Mouse (Mus musculus): ENCODE data around the gene Thap8. TPM values are rescaled to one million over a fixed set of nuclear protein-coding genes. Genes with fewer than 3 reads are reported as not detected.
A peak's percentile ranks its signal among the peaks of the same experiment; 100 is the strongest.

Gene Thap8
- polyA plus RNA-seq, 1 experiment = not detected

DNA sequence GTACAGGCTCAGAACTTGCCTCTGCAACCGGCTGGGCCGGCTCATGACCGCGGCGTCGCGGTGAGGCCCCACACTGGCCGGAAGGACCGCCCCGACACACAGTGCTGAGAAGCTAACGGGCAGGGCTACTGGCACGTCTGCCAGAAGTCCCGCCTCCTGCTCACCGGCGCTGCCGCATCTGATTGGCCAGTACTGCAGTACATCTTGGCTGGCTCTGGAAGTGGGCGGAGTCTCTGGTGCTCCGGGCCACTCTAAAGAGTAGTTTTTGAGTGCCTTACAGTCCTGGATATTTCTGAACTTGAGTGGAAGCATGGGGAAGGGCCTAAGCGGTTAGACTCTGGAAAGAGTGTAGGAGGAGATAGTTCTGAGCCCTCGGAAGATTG is 42.4 kb downstream of the Thap8 start:
- Histone ChIP-seq H3K4me3 (replicated peaks) (peak overlapping the region; percentile 82), H3K36me3 (ENCODE audit: control insufficient read depth) (no peaks in the 10 kb centered on the region; the same call in 1 of the 2 replicates), H3K27me3 (ENCODE audit: control insufficient read depth) (peaks cover 3% of the 10 kb centered on the region), H3K9me3 (ENCODE audit: control insufficient read depth, low read length) (0 out of 2 replicates have a peak, but pooled peaks cover 3% of the 10 kb centered on the region), H3K4me1 (ENCODE audit: control insufficient read depth) (peaks cover 34% of the 10 kb centered on the region)
- TF ChIP-seq GATA1 (IDR thresholded peaks at IDR 0.05; ENCODE audit: low read length) (no peak), TAL1 (IDR thresholded peaks at IDR 0.05; ENCODE audit: low read length) (no peak)

DNA sequence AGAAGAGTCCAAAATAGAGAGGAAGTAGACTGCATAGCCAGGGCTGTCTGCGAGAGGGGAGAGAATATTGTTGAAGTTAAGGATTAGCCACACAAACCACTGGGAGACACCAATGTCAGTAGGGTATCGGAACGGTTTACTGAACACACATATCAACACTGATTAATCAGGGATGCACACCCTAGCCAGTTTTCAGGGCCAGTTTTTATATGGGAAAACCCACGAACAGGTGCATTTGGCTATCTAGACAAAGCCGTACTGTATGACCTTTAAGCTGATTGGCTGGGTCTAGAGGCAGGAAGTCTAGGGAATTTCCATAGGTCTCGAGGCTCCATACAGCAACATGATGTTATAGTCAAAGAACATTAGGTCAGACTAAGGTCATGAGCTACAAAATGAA is 43.0 kb downstream of the Thap8 start:
- TF ChIP-seq TAL1 (IDR thresholded peaks at IDR 0.05; ENCODE audit: low read length) (no peak), GATA1 (IDR thresholded peaks at IDR 0.05; ENCODE audit: low read length) (no peak)
- Histone ChIP-seq H3K27me3 (ENCODE audit: control insufficient read depth) (peaks cover 3% of the 10 kb centered on the region), H3K9me3 (ENCODE audit: control insufficient read depth, low read length) (0 out of 2 replicates have a peak, but pooled peaks cover 3% of the 10 kb centered on the region), H3K4me1 (ENCODE audit: control insufficient read depth) (peaks cover 34% of the 10 kb centered on the region), H3K36me3 (ENCODE audit: control insufficient read depth) (no peaks in the 10 kb centered on the region; the same call in 1 of the 2 replicates), H3K4me3 (replicated peaks) (peak overlapping the region; percentile 82)

DNA sequence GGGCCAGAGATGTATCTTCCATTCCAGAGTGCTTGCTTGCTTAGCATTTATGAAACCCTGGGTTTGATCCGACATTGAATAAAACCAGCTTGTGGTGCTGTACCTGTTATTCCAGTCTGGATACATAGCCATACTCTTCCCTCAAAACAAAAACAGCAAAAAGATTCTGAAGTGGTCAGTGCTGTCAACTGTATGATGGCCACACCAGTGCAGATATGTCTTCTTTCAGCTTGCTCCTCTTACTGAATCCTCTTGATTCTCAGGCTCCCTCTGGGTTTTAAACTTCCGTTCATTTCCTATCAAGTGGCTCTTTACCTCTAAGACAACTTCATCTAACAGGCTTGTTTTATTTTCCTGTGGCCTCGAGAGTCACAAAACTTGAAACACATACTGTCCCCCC is 43.9 kb downstream of the Thap8 start, which contains the start of gene Sdhaf1:
Gene Sdhaf1, minus strand, starts transcription at position 101 of the 400 bp plus-strand sequence.
- H3K4me1 ChIP-seq (ENCODE audit: control insufficient read depth) = peaks cover 34% of the 10 kb centered on the region
- TF ChIP-seq GATA1 (IDR thresholded peaks at IDR 0.05; ENCODE audit: low read length) = no peak
- TF ChIP-seq TAL1 (IDR thresholded peaks at IDR 0.05; ENCODE audit: low read length) = no peak
- H3K9me3 ChIP-seq (ENCODE audit: control insufficient read depth, low read length) = 0 out of 2 replicates have a peak, but pooled peaks cover 3% of the 10 kb centered on the region
- no peaks in the 10 kb centered on the region for H3K36me3 ChIP-seq (ENCODE audit: control insufficient read depth)
- peak within 1 kb of the TSS; percentile 82 for H3K4me3 ChIP-seq (replicated peaks)
- peaks cover 3% of the 10 kb centered on the region for H3K27me3 ChIP-seq (ENCODE audit: control insufficient read depth)

DNA sequence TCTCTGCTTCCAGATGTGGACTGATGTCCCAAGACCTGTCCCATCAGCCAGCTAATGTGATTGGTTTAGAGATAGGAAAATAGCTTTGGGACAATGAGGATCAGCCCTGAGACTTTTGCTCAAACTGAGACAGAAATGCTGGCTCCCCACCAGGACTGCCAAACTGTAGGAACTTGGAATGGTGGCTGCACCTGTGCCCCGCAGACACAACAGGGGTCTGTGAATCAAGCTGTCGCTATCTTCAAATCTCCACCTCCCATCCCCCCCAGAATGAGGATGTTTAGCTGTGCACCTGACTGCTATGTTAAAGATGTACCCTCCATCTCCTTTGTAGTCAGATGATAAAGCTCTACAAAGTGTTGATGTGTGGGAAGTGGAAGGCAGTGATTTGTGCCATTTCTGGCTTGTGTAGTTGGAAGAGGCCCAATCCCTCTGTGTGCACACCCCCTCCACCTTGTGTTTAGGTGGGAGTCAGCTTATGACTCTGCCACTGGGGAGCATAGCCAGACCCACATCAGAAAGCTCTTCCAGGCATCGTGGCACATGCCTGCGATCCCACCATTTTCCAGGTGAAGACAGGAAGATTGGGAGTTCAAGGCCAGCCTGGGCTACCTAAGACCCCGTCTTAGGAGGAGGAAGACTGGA is 44.5 kb downstream of the Thap8 start:
- H3K36me3 ChIP-seq (ENCODE audit: control insufficient read depth) = no peaks in the 10 kb centered on the region
- peaks cover 34% of the 10 kb centered on the region for H3K4me1 ChIP-seq (ENCODE audit: control insufficient read depth)
- 0 out of 2 replicates have a peak, but pooled peaks cover 3% of the 10 kb centered on the region for H3K9me3 ChIP-seq (ENCODE audit: control insufficient read depth, low read length)
- no peak for TF ChIP-seq TAL1 (IDR thresholded peaks at IDR 0.05; ENCODE audit: low read length)
- no peak for TF ChIP-seq GATA1 (IDR thresholded peaks at IDR 0.05; ENCODE audit: low read length)
- H3K4me3 ChIP-seq (replicated peaks) = no peak overlapping the region
- peaks cover 3% of the 10 kb centered on the region for H3K27me3 ChIP-seq (ENCODE audit: control insufficient read depth)

DNA sequence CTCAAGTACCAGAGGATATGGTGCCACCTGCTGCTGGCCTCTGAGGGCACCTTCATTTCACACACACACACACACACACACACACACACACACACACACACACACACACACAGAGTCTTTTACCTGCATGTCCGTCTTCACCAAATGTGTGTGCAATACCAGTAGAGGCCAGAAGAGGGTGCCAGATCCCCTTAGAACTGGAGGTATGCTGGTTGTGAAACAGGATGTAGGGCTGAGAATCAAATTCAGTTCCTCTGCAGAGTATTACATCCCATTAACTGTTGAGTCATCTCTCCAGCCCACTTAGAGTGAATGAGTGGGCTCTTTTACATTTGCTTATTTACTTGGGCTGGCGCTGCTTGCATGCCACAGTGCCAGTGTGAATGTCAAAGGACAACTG is 45.5 kb downstream of the Thap8 start:
- no peak overlapping the region for H3K4me3 ChIP-seq (replicated peaks)
- H3K9me3 ChIP-seq (ENCODE audit: control insufficient read depth, low read length) = 0 out of 2 replicates have a peak, but pooled peaks cover 3% of the 10 kb centered on the region
- H3K4me1 ChIP-seq (ENCODE audit: control insufficient read depth) = peaks cover 26% of the 10 kb centered on the region
- peaks cover 6% of the 10 kb centered on the region for H3K27me3 ChIP-seq (ENCODE audit: control insufficient read depth)
- H3K36me3 ChIP-seq (ENCODE audit: control insufficient read depth) = no peaks in the 10 kb centered on the region
- TF ChIP-seq TAL1 (IDR thresholded peaks at IDR 0.05; ENCODE audit: low read length) = no peak
- no peak for TF ChIP-seq GATA1 (IDR thresholded peaks at IDR 0.05; ENCODE audit: low read length)

DNA sequence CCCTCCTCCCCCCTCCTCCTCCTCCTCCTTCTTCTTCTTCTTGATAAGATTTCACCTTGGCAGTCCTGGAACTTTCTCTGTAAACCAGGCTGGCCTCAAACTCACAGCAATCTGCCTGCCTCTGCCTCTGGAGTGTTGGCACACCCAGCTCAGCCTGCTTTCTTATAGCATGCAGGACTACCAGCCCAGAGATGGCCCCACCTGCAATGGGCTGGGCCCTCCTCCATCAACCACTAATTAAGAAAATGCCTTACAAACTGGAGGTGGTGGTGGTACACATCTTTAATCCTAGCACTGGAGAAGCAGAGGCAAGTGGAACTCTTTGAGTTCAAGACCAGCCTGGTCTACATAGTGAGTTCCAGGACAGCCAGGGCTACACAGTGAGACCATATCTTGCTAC is 46.5 kb downstream of the Thap8 start:
- Histone ChIP-seq H3K36me3 (ENCODE audit: control insufficient read depth) (no peaks in the 10 kb centered on the region), H3K9me3 (ENCODE audit: control insufficient read depth, low read length) (0 out of 2 replicates have a peak, but pooled peaks cover 3% of the 10 kb centered on the region), H3K4me3 (replicated peaks) (no peak overlapping the region), H3K4me1 (ENCODE audit: control insufficient read depth) (peaks cover 18% of the 10 kb centered on the region), H3K27me3 (ENCODE audit: control insufficient read depth) (peaks cover 8% of the 10 kb centered on the region)
- TF ChIP-seq TAL1 (IDR thresholded peaks at IDR 0.05; ENCODE audit: low read length) = no peak
- no peak for TF ChIP-seq GATA1 (IDR thresholded peaks at IDR 0.05; ENCODE audit: low read length)

DNA sequence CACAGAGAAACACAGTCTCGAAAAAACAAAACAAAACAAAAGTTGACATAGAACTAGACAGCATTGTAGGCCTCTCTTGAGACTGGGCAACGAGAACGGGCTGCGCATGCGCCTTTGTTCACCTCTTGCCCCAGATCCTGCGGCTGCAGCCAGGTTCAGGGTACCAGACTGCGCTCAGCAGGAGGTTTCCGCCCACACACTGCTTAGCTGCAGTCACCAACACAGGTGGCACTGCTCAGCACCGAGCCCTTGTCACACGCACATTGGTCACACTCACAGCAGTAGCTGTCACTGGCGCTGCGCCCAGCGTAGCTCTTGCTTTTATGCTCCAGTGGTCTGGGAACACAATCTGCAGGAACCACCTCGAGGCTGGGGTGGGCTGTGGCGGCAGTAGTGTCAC is 47.2 kb downstream of the Thap8 start:
- Histone ChIP-seq H3K27me3 (ENCODE audit: control insufficient read depth) (peaks cover 12% of the 10 kb centered on the region), H3K4me1 (ENCODE audit: control insufficient read depth) (peaks cover 10% of the 10 kb centered on the region), H3K4me3 (replicated peaks) (no peak overlapping the region), H3K36me3 (ENCODE audit: control insufficient read depth) (no peaks in the 10 kb centered on the region), H3K9me3 (ENCODE audit: control insufficient read depth, low read length) (0 out of 2 replicates have a peak, but pooled peaks cover 3% of the 10 kb centered on the region)
- no peak for TF ChIP-seq GATA1 (IDR thresholded peaks at IDR 0.05; ENCODE audit: low read length)
- no peak for TF ChIP-seq TAL1 (IDR thresholded peaks at IDR 0.05; ENCODE audit: low read length)

DNA sequence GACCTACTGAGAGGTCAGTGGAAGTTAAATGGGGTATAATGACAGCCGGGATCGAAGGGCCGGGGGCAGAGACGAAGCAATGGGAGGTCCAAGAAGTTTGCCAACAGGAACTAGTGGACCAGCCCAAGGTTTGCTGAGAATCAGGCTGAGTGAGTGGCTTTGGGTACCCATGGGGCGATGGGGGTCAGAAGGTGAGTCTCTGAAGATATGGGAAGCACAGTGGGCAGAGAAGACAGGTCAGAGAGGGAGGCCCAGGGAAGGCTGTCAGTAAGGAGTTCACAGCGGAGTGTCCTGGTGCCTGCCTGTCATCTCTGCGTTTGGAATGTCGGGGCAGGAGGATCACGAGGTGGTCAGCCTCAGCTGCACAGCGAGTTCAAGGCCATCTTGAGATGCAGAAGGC is 48.5 kb downstream of the Thap8 start:
- Histone ChIP-seq H3K27me3 (ENCODE audit: control insufficient read depth) (peaks cover 13% of the 10 kb centered on the region), H3K36me3 (ENCODE audit: control insufficient read depth) (no peaks in the 10 kb centered on the region), H3K4me3 (replicated peaks) (no peak overlapping the region), H3K4me1 (ENCODE audit: control insufficient read depth) (no peaks in the 10 kb centered on the region), H3K9me3 (ENCODE audit: control insufficient read depth, low read length) (0 out of 2 replicates have a peak, but pooled peaks cover 3% of the 10 kb centered on the region)
- no peak for TF ChIP-seq GATA1 (IDR thresholded peaks at IDR 0.05; ENCODE audit: low read length)
- TF ChIP-seq TAL1 (IDR thresholded peaks at IDR 0.05; ENCODE audit: low read length) = no peak

DNA sequence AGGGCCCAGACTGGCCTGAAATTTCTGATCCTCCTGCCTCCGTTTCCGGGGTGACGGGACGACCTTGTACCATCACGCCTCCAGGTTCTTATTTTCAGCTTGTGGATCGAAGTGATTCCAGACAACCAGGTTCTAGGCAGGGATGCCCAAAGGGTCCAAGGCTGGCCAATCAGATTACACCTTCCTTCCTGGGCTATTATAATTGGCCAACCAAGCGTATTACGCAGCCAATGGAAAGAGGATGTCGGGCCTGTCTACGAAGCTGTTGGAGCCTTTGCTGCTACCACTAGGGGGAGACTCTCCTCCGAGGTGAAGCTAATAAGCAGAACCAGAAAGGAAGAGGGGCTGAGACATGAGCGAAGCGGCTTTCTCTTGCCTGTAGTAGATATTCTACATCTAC is 52.0 kb downstream of the Thap8 start:
- TF ChIP-seq TAL1 (IDR thresholded peaks at IDR 0.05; ENCODE audit: low read length) (no peak), GATA1 (IDR thresholded peaks at IDR 0.05; ENCODE audit: low read length) (no peak)
- H3K36me3 ChIP-seq (ENCODE audit: control insufficient read depth) = no peaks in the 10 kb centered on the region
- H3K4me3 ChIP-seq (replicated peaks) = no peak overlapping the region
- H3K4me1 ChIP-seq (ENCODE audit: control insufficient read depth) = no peaks in the 10 kb centered on the region
- no peaks in the 10 kb centered on the region for H3K9me3 ChIP-seq (ENCODE audit: control insufficient read depth, low read length)
- peaks cover 32% of the 10 kb centered on the region for H3K27me3 ChIP-seq (ENCODE audit: control insufficient read depth)
